Mouse (Mus musculus): ENCODE measurements around the gene Alg12.

DNA sequence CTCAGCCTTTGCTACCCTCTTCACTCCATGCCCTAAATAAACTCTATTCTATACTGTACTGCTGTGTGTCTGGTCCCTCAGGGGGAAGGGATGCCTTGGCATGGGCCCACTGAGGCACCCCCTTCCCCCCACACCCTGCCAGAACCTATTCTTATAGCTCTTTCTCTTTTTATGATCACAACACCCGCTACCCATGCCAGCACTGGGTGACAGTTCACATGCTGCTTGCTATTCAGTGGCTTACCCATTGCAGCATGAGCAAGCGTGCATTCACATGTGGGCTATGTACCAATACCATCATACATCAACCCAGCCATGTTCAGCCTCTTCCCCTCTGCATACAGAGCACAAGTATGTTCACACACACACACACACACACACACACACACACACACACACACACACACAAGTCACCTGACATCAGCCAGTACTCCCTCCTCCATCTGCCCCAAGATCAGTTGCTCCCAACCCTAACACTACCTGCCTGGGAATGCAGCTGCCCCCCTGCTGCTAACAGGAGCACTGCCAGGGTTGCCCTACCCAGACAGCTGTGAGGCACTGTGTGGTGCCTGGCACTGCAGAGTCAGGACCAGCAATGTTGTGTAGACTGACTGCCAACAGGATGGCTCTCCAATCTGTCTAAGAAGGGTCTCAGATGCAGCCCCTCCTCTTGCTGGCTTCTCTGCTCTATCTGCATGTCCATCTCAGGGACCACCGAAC is 22.6 kb upstream of the Alg12 start:
- TF ChIP-seq POLR2A (IDR thresholded peaks at IDR 0.05; ENCODE audit: insufficient read depth, low read depth, low read length): no peak
- TF ChIP-seq CTCF (IDR thresholded peaks at IDR 0.05): no peak
